Mouse (Mus musculus): ENCODE measurements at regions not wholly inside any gene's neighbourhood (a gene's known extent, or its start where the extent isn't known, plus 50 kb on each side); places are given as distances from the start of the nearest gene placed in this dataset.

DNA sequence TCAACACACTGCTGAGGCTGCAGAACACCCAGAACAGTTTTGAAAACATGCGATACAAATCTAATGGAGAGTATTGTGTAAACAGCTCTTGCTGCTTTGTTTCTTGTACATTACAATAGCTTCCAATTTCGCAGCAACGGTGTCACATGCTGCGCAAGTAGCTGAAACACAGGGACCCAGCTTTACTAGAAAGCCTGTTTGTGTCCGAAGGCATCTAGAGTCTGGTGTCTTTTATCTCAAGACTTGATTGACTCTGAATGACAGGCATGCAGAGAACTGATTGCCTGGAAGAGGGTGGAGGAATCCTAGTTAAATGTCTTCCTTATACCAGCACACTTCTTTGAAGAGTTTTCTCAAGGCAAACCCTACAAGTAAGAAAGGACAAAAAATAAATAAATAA, 66.1 kb upstream of the Fgf10 start:
- ATAC-seq (replicated peaks; ENCODE audit: low FRiP score), result no peak
- Histone ChIP-seq H3K36me3 (ENCODE audit: control insufficient read depth, insufficient read depth, low read length) (no peaks in the 10 kb centered on the region), H3K4me1 (replicated peaks; ENCODE audit: control insufficient read depth, insufficient read depth, low read length) (no peaks in the 10 kb centered on the region), H3K27me3 (replicated peaks; ENCODE audit: control insufficient read depth, insufficient read depth, low read length) (no peaks in the 10 kb centered on the region), H3K9ac (ENCODE audit: low read depth, low read length) (no peak overlapping the region), H3K4me3 (ENCODE audit: low read depth, low read length) (no peak overlapping the region), H3K27ac (ENCODE audit: low read depth, low read length) (no peak overlapping the region), H3K9me3 (ENCODE audit: control insufficient read depth, low read length) (no peaks in the 10 kb centered on the region), H3K4me2 (no peak overlapping the region)
- WGBS, result 80% methylated on average over 5 of the region's 5 CpGs
- no peak for DNase-seq (ENCODE audit: low spot score)

DNA sequence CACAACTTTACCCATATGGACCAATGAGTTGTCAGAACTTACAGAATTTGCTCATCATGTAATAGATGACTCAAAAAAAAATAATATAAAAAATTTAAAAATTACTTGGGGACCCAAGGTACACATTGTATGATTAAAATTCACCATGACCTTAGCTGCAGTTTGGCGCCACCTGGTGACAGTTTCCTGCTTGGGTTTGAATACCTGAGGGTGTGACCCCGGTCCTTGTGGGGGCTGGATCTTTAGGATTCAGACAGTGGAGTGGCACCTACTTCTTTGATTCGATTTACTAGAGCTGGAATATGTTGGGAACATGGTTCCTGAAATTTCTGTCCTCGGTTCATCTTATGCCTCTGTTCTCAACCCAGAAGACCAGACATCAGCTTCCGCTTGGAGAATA, 72.7 kb upstream of the Fgf10 start:
- Histone ChIP-seq H3K36me3 (ENCODE audit: control insufficient read depth, insufficient read depth, low read length) (no peaks in the 10 kb centered on the region), H3K4me3 (ENCODE audit: low read depth, low read length) (no peak overlapping the region), H3K9ac (ENCODE audit: low read depth, low read length) (no peak overlapping the region), H3K27me3 (replicated peaks; ENCODE audit: control insufficient read depth, insufficient read depth, low read length) (no peaks in the 10 kb centered on the region), H3K9me3 (ENCODE audit: control insufficient read depth, low read length) (no peaks in the 10 kb centered on the region), H3K27ac (ENCODE audit: low read depth, low read length) (no peak overlapping the region), H3K4me2 (no peak overlapping the region), H3K4me1 (replicated peaks; ENCODE audit: control insufficient read depth, insufficient read depth, low read length) (no peaks in the 10 kb centered on the region)
- ATAC-seq (replicated peaks; ENCODE audit: low FRiP score) (no peak), DNase-seq (ENCODE audit: low spot score) (no peak)
- WGBS, result 55% methylated on average over 5 of the region's 5 CpGs

DNA sequence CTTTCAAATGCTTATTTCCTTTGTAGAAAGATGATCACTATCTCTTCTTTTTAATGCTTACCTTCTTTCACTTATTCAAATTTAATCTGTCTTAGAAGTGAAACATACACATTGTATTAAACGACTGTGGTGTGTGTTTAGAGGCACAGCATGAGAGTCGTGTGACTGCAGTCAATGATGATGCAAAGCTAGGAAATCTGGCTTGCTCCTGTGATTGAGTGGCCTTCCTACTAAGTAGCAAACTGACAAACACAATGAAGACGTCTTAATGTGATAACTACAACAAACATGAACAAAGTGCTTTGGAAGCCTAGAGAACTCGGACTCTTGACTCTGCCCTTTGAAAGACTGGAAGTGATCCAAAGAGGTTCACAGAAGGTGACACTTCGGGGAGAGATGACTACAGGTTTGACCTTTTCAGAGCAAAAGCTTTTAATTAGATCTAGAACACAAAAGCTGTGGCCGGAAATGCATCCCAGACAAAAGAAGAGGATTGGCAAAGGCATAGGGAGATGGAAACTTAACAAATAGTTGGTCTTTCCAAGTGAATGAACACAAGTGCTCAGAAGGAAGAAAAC, 73.3 kb upstream of the Fgf10 start:
- H3K9me3 ChIP-seq (ENCODE audit: control insufficient read depth, low read length), result no peaks in the 10 kb centered on the region
- no peak overlapping the region for H3K9ac ChIP-seq (ENCODE audit: low read depth, low read length)
- H3K27me3 ChIP-seq (replicated peaks; ENCODE audit: control insufficient read depth, insufficient read depth, low read length), result no peaks in the 10 kb centered on the region
- H3K27ac ChIP-seq (ENCODE audit: low read depth, low read length), result no peak overlapping the region
- no peaks in the 10 kb centered on the region for H3K36me3 ChIP-seq (ENCODE audit: control insufficient read depth, insufficient read depth, low read length)
- no peak overlapping the region for H3K4me3 ChIP-seq (ENCODE audit: low read depth, low read length)
- no peak for ATAC-seq (replicated peaks; ENCODE audit: low FRiP score)
- DNase-seq (ENCODE audit: low spot score), result no peak
- H3K4me1 ChIP-seq (replicated peaks; ENCODE audit: control insufficient read depth, insufficient read depth, low read length), result no peaks in the 10 kb centered on the region
- 67% methylated on average over 6 of the region's 6 CpGs for WGBS
- no peak overlapping the region for H3K4me2 ChIP-seq

DNA sequence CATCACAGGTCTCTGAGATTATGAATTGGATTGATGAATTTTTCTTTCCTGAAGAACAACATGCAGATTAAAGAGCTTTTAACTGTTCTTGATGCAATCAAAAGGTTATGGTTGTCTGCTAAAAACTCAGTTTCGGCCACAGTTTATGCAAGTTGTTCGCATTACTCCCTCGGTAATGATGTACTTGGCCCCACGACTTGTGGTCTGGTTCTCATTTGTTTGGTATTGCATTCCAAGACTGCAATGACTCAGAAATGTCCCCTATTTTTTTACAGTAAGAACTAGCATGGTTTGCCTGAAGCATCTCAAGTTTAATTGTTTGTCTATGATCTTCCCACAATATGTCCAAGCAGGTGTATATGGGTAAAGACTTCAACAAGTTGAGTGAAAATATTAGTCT, 77.5 kb upstream of the Fgf10 start:
- no peaks in the 10 kb centered on the region for H3K4me1 ChIP-seq (replicated peaks; ENCODE audit: control insufficient read depth, insufficient read depth, low read length)
- DNase-seq (ENCODE audit: low spot score) (no peak), ATAC-seq (replicated peaks; ENCODE audit: low FRiP score) (no peak)
- H3K27me3 ChIP-seq (replicated peaks; ENCODE audit: control insufficient read depth, insufficient read depth, low read length), result no peaks in the 10 kb centered on the region
- H3K9me3 ChIP-seq (ENCODE audit: control insufficient read depth, low read length), result no peaks in the 10 kb centered on the region
- no peak overlapping the region for H3K27ac ChIP-seq (ENCODE audit: low read depth, low read length)
- H3K9ac ChIP-seq (ENCODE audit: low read depth, low read length), result no peak overlapping the region
- WGBS, result 83% methylated on average over 4 of the region's 4 CpGs
- no peaks in the 10 kb centered on the region for H3K36me3 ChIP-seq (ENCODE audit: control insufficient read depth, insufficient read depth, low read length)
- H3K4me3 ChIP-seq (ENCODE audit: low read depth, low read length), result no peak overlapping the region
- no peak overlapping the region for H3K4me2 ChIP-seq

DNA sequence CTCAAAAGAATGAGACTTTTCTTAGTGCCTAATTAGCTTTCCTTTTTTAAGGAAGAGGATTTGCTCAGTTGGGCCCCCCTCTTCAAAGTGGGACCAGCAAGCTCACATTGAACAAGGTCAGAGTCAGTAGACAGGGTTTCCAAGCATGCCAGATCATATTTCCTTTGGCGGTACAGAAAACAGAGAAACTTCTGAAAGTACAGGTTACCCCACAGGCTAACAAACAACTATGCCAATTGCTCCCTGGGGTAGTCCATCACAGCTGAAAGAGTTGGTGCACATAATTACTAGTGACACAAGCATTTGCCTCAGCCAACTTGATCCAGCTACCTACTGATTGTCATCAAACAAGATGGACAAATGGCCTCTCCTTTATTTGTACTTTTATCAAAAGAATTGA, 97.0 kb upstream of the Fgf10 start:
- Histone ChIP-seq H3K27me3 (replicated peaks; ENCODE audit: control insufficient read depth, insufficient read depth, low read length) (no peaks in the 10 kb centered on the region), H3K4me3 (ENCODE audit: low read depth, low read length) (no peak overlapping the region), H3K9ac (ENCODE audit: low read depth, low read length) (no peak overlapping the region), H3K4me1 (replicated peaks; ENCODE audit: control insufficient read depth, insufficient read depth, low read length) (no peaks in the 10 kb centered on the region), H3K4me2 (no peak overlapping the region), H3K9me3 (ENCODE audit: control insufficient read depth, low read length) (no peaks in the 10 kb centered on the region), H3K27ac (ENCODE audit: low read depth, low read length) (no peak overlapping the region), H3K36me3 (ENCODE audit: control insufficient read depth, insufficient read depth, low read length) (no peaks in the 10 kb centered on the region)
- DNase-seq (ENCODE audit: low spot score) (no peak), ATAC-seq (replicated peaks; ENCODE audit: low FRiP score) (no peak)
- 82% methylated on average over 1 of the region's 1 CpGs for WGBS

DNA sequence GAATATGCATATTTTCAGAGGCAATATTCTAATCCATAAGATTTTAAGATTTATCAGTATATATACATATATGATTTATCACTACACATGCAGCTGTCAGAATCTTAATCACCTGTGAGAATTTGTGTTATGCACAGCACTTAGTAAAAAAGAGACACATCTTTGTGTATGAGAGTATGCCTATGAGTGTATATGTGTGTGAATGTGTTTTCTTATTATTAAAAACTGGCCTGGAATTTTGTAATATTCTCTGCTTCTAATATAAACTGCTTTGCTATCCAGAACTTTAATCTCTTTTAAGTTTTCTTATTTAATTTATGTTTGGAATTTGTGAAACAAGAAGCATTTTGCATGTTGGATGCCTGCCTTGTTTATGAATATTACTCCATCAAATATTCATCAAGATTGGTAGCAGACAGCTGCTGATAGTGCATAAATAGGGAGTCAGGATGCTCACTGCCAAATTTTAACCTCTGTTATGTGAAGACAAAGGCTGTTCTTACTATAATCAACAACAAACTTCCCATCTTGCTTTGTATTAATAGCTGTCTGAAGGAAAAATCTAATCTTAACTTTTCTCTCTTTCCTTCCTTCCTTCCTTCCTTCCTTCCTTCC, 104.3 kb upstream of the Fgf10 start:
- Histone ChIP-seq H3K36me3 (ENCODE audit: control insufficient read depth, insufficient read depth, low read length) (no peaks in the 10 kb centered on the region), H3K27ac (ENCODE audit: low read depth, low read length) (no peak overlapping the region), H3K4me3 (ENCODE audit: low read depth, low read length) (no peak overlapping the region), H3K4me1 (replicated peaks; ENCODE audit: control insufficient read depth, insufficient read depth, low read length) (no peaks in the 10 kb centered on the region), H3K4me2 (no peak overlapping the region), H3K9ac (ENCODE audit: low read depth, low read length) (no peak overlapping the region), H3K9me3 (ENCODE audit: control insufficient read depth, low read length) (no peaks in the 10 kb centered on the region), H3K27me3 (replicated peaks; ENCODE audit: control insufficient read depth, insufficient read depth, low read length) (no peaks in the 10 kb centered on the region)
- ATAC-seq (replicated peaks; ENCODE audit: low FRiP score), result no peak
- DNase-seq (ENCODE audit: low spot score), result no peak

DNA sequence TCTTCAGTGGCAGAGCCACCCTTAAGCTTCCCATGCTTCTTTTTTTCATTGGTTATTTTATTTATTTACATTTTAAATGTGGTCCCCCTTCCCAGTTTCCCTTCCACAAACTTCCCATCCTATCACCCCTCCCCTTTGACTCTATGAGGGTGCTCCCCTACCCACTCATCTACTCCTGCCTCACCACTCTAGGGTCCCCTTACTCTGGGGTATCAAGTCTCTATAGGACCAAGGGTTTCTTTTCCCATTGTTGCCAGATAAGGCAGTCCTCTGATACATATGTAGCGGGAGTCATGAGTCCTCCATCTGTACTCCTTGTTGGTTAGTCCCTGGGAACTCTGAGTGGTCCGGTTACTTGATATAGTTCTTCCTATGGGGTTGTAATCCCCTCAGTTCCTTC, 110.6 kb upstream of the Fgf10 start:
- Histone ChIP-seq H3K4me2 (no peak overlapping the region), H3K36me3 (ENCODE audit: control insufficient read depth, insufficient read depth, low read length) (no peaks in the 10 kb centered on the region), H3K4me3 (ENCODE audit: low read depth, low read length) (no peak overlapping the region), H3K9me3 (ENCODE audit: control insufficient read depth, low read length) (no peaks in the 10 kb centered on the region), H3K9ac (ENCODE audit: low read depth, low read length) (no peak overlapping the region), H3K27ac (ENCODE audit: low read depth, low read length) (no peak overlapping the region), H3K27me3 (replicated peaks; ENCODE audit: control insufficient read depth, insufficient read depth, low read length) (no peaks in the 10 kb centered on the region), H3K4me1 (replicated peaks; ENCODE audit: control insufficient read depth, insufficient read depth, low read length) (no peaks in the 10 kb centered on the region)
- 76% methylated on average over 2 of the region's 2 CpGs for whole genome bisulfite sequencing
- no peak for ATAC-seq (replicated peaks; ENCODE audit: low FRiP score)
- DNase-seq (ENCODE audit: low spot score), result no peak

DNA sequence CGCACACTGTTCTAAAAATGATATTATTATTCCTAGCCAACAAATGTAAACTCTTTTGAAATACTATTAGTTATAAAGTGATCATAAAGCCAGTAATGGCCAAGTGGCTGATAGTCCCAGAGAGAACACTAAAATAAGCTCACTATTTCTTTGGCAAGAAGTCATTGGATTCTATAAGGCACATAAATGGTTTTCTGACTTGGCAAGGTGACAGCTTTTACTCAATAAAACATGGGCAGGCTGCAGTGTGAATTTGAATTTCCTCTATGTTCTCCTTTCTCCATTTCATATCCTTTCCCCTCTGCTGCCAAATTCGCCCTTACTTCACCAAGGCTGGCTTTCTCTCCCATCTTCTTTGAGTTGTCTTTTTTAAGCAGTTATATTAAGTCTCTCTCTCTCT, 117.6 kb upstream of the Fgf10 start:
- H3K9me3 ChIP-seq (ENCODE audit: control insufficient read depth, low read length), result no peaks in the 10 kb centered on the region
- WGBS, result 65% methylated on average over 2 of the region's 2 CpGs
- no peaks in the 10 kb centered on the region for H3K36me3 ChIP-seq (ENCODE audit: control insufficient read depth, insufficient read depth, low read length)
- DNase-seq (ENCODE audit: low spot score) (no peak), ATAC-seq (replicated peaks; ENCODE audit: low FRiP score) (no peak)
- no peaks in the 10 kb centered on the region for H3K27me3 ChIP-seq (replicated peaks; ENCODE audit: control insufficient read depth, insufficient read depth, low read length)
- no peak overlapping the region for H3K27ac ChIP-seq (ENCODE audit: low read depth, low read length)
- no peak overlapping the region for H3K4me3 ChIP-seq (ENCODE audit: low read depth, low read length)
- no peak overlapping the region for H3K9ac ChIP-seq (ENCODE audit: low read depth, low read length)
- no peaks in the 10 kb centered on the region for H3K4me1 ChIP-seq (replicated peaks; ENCODE audit: control insufficient read depth, insufficient read depth, low read length)
- H3K4me2 ChIP-seq, result no peak overlapping the region

DNA sequence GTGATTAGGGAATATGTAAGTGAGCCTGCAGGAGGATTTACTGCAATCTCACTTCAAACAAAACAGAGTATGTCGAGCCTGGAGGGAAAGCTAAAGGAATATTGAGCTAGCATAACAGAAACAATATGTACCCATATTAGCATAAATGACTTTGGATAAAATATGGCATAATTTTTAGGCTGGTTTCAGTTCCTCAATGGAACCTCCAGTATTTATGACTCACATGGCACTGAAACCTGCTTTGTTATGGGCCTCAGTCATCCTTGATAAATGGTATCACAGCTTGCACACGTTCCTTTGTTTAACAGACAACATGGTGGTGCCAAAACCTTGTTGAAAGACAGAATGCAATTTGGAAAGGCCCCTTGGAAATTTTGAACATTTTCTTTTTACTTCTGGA, 130.8 kb upstream of the Fgf10 start:
- no peaks in the 10 kb centered on the region for H3K9me3 ChIP-seq (ENCODE audit: control insufficient read depth, low read length)
- no peak overlapping the region for H3K4me3 ChIP-seq (ENCODE audit: low read depth, low read length)
- no peaks in the 10 kb centered on the region for H3K4me1 ChIP-seq (replicated peaks; ENCODE audit: control insufficient read depth, insufficient read depth, low read length)
- no peak overlapping the region for H3K27ac ChIP-seq (ENCODE audit: low read depth, low read length)
- WGBS, result 56% methylated on average over 2 of the region's 2 CpGs
- DNase-seq (ENCODE audit: low spot score) (no peak), ATAC-seq (replicated peaks; ENCODE audit: low FRiP score) (no peak)
- H3K4me2 ChIP-seq, result no peak overlapping the region
- H3K9ac ChIP-seq (ENCODE audit: low read depth, low read length), result no peak overlapping the region
- H3K36me3 ChIP-seq (ENCODE audit: control insufficient read depth, insufficient read depth, low read length), result no peaks in the 10 kb centered on the region
- H3K27me3 ChIP-seq (replicated peaks; ENCODE audit: control insufficient read depth, insufficient read depth, low read length), result no peaks in the 10 kb centered on the region

Measured in liver, embryonic 11.5 days (tissue).